Mouse (Mus musculus) midbrain, embryonic 16.5 days (tissue): ENCODE data around the gene Pbx1. TPM values are rescaled to one million over a fixed set of nuclear protein-coding genes. Genes with fewer than 3 reads are reported as not detected.
A peak's percentile ranks its signal among the peaks of the same experiment; 100 is the strongest.

Source experiments
- ATAC-seq: fragments of 200-750 bp; cut with Nextera tagmentation; 2 replicates; pipeline ENCODE4 v1.8.0; 2017; ENCODE audit warnings: moderate TSS enrichment
- H3K27ac ChIP-seq: fragments of 300-500 bp; sonication (generic); 2 replicates; pipeline ENCODE4 v1.5.1; 2014; ENCODE audit warnings: mild to moderate bottlenecking, low read length, mixed read lengths
- H3K27me3 ChIP-seq: fragments of 300-500 bp; sonication (generic); 2 replicates; pipeline ENCODE4 v1.6.1; 2014; ENCODE audit warnings: low read depth, low read length, mixed read lengths; ENCODE audit not compliant: control insufficient read depth, insufficient read depth
- H3K36me3 ChIP-seq: fragments of 300-500 bp; sonication (generic); 2 replicates; pipeline ENCODE4 v1.6.1; 2014; ENCODE audit warnings: mild to moderate bottlenecking, low read length, moderate library complexity, mixed read lengths; ENCODE audit not compliant: control insufficient read depth, insufficient read depth
- H3K4me1 ChIP-seq: fragments of 300-500 bp; sonication (generic); 2 replicates; pipeline ENCODE4 v1.6.1; 2014; ENCODE audit warnings: mild to moderate bottlenecking, low read length, mixed read lengths; ENCODE audit not compliant: control insufficient read depth, insufficient read depth
- H3K4me2 ChIP-seq: fragments of 300-500 bp; sonication (generic); 2 replicates; pipeline ENCODE4 v1.6.1; 2014; ENCODE audit warnings: mild to moderate bottlenecking, low read length, mixed read lengths
- H3K4me3 ChIP-seq: fragments of 300-500 bp; sonication (generic); 2 replicates; pipeline ENCODE4 v1.5.1; 2014; ENCODE audit warnings: low read depth, mild to moderate bottlenecking, low read length, moderate library complexity, mixed read lengths
- H3K9ac ChIP-seq: fragments of 300-500 bp; sonication (generic); 2 replicates; pipeline ENCODE4 v1.6.1; 2014; ENCODE audit warnings: low read depth, low read length, mixed read lengths
- H3K9me3 ChIP-seq: fragments of 300-500 bp; sonication (generic); replicated peaks from 2 replicates; pipeline ENCODE4 v1.6.1; 2014; ENCODE audit warnings: mild to moderate bottlenecking, low read length, mixed read lengths; ENCODE audit not compliant: control insufficient read depth, poor library complexity, severe bottlenecking
- WGBS: fragments of 180-500 bp; shearing (Covaris S2); extraction: QIAGEN DNeasy Blood & Tissue Kit; methylation state at CpG from one replicate; pipeline ENCODE4 v1.1.7; 2014; 5-methylcytosine and 5-hydroxymethylcytosine counted together
- polyA plus RNA-seq: library from polyadenylated mRNA; unstranded; fragments of >200 nt; fragmentation: Nextera tagmentation; extraction: Ambion mirVana; gene quantifications from 2 replicates; pipeline ENCODE4 v1.2.1, GENCODE M21; 2015

Pbx1 gene
- polyA plus RNA-seq, 1 experiment from 2014 or later: 71.8 TPM

GRCm38 (mm10) chr1:168233182-168233581, 198.9 kb downstream of the Pbx1 start:
- 95% methylated on average over 1 of the region's 1 CpGs for WGBS
- no peaks in the 10 kb centered on the region for H3K9me3 ChIP-seq
- no peak overlapping the region for H3K4me2 ChIP-seq
- no peak for ATAC-seq
- H3K4me1 ChIP-seq: peaks cover 20% of the 10 kb centered on the region
- H3K9ac ChIP-seq: no peak overlapping the region
- no peaks in the 10 kb centered on the region for H3K27me3 ChIP-seq
- H3K4me3 ChIP-seq: no peak overlapping the region
- no peak overlapping the region for H3K27ac ChIP-seq
- no peaks in the 10 kb centered on the region for H3K36me3 ChIP-seq

DNA sequence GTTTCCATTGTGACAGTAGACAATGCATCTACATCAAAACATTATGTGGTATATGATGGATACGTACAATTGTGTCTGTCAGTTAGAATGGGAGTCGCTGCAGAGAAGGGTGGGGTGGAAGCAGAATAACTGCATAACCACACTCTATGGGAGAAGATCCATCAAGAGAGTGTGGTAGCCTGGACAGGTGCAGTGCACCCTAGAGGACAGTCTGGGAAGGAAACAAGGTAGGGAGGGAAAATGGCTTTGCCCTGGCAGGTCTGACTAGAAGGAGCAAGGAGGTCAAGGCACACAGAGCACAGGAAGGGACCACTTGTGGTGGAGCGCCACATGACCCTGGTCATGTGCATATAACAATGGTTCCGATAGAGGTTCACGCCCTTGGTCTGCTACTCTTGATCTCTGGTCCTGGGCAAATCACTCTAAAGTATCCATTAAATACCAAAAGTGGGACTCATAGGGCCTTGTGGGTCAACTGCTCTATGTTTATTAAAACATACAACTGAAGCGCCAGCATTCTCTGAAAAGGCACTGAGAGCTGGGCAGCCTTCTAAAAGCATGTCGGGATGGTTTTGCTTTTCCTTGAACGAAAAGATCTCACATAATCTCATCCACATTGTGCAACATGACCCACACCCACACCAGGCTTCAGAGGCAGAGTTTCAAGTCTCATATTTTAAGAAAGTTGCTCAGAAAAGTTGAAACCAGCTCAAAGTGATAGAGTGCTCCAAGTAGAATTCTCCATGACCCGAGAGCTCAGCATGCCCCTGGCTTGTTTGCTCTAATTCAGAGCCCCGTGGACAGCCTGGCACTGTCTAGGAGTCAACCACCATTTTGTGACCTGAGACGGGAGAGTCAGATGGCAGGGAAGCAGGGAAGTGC, 200.3 kb downstream of the Pbx1 start:
- Histone ChIP-seq H3K9ac (no peak overlapping the region), H3K4me2 (no peak overlapping the region), H3K27me3 (no peaks in the 10 kb centered on the region), H3K4me3 (no peak overlapping the region), H3K36me3 (no peaks in the 10 kb centered on the region), H3K4me1 (peaks cover 20% of the 10 kb centered on the region), H3K9me3 (no peaks in the 10 kb centered on the region), H3K27ac (no peak overlapping the region)
- WGBS: 91% methylated on average over 11 of the region's 11 CpGs
- no peak for ATAC-seq

- no peak for ATAC-seq
- H3K27ac ChIP-seq: peak overlapping the region; percentile 26; the same call in 1 of the 2 replicates
- no peaks in the 10 kb centered on the region for H3K9me3 ChIP-seq
- no peaks in the 10 kb centered on the region for H3K27me3 ChIP-seq
- H3K4me3 ChIP-seq: no peak overlapping the region
- H3K4me2 ChIP-seq: no peak overlapping the region
- peaks cover 29% of the 10 kb centered on the region for H3K4me1 ChIP-seq
- no peaks in the 10 kb centered on the region for H3K36me3 ChIP-seq
- 26% methylated on average over 1 of the region's 1 CpGs for WGBS
- H3K9ac ChIP-seq: no peak overlapping the region
These were observed 201.2 kb downstream of the Pbx1 start for GRCm38 (mm10) chr1:168230858-168231257.

- Histone ChIP-seq H3K36me3 (no peaks in the 10 kb centered on the region), H3K9me3 (no peaks in the 10 kb centered on the region), H3K4me2 (no peak overlapping the region), H3K27me3 (no peaks in the 10 kb centered on the region), H3K4me3 (no peak overlapping the region), H3K4me1 (peaks cover 34% of the 10 kb centered on the region), H3K27ac (0 out of 2 replicates have a peak overlapping the region, but pooled peaks have one; percentile 21), H3K9ac (no peak overlapping the region)
- 62% methylated on average over 4 of the region's 4 CpGs for WGBS
- ATAC-seq: no peak
These were observed 201.9 kb downstream of the Pbx1 start for GRCm38 (mm10) chr1:168230134-168230533.

DNA sequence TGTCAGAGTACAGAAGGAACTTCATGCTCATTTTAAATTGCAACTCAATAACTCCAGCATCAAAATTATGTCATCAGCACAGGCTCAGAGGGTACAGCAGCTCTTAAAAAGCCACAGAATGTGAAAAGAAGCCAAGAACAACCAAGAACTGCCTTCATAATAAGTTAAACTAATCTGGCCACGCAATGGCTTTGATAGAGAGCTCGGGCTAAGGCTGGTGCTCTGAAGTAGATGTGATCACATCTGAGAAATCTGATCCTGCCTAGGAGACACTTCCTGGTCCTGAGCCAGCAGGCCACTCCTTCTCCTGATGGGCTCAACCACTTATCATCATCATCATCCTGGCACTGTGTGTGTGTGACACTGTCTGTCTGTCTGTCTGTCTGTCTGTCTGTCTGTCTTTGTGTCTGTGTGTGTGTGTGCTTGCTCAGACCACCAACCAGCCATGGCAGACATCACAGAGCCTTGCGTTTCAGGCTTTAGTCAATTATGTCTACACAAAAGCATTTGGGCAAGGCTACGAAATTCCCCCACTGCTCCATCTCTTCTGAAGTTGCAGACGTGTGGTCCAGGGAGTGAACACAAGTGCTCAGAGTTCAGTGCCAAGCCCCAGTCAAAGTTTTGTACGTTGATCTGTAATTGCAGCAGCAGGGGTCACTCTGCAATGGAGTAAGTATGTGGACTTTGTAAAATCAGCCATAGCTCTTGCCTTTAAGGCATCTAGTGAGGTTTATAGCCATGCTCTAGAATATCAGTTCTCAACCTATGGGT, 203.1 kb downstream of the Pbx1 start:
- H3K27me3 ChIP-seq: no peaks in the 10 kb centered on the region
- 76% methylated on average over 6 of the region's 6 CpGs for WGBS
- H3K4me2 ChIP-seq: no peak overlapping the region
- H3K4me1 ChIP-seq: peaks cover 37% of the 10 kb centered on the region
- no peaks in the 10 kb centered on the region for H3K36me3 ChIP-seq
- no peak overlapping the region for H3K4me3 ChIP-seq
- no peak overlapping the region for H3K9ac ChIP-seq
- no peak for ATAC-seq
- H3K9me3 ChIP-seq: no peaks in the 10 kb centered on the region
- no peak overlapping the region for H3K27ac ChIP-seq

- H3K4me1 ChIP-seq: peaks cover 47% of the 10 kb centered on the region
- no peak overlapping the region for H3K4me3 ChIP-seq
- no peaks in the 10 kb centered on the region for H3K27me3 ChIP-seq
- H3K27ac ChIP-seq: peak overlapping the region; percentile 64
- peak; percentile 74 for ATAC-seq
- H3K9ac ChIP-seq: no peak overlapping the region
- H3K36me3 ChIP-seq: no peaks in the 10 kb centered on the region
- H3K4me2 ChIP-seq: no peak overlapping the region
- 27% methylated on average over 6 of the region's 6 CpGs for WGBS
- no peaks in the 10 kb centered on the region for H3K9me3 ChIP-seq
These were observed 205.9 kb downstream of the Pbx1 start for GRCm38 (mm10) chr1:168226150-168226549.

DNA sequence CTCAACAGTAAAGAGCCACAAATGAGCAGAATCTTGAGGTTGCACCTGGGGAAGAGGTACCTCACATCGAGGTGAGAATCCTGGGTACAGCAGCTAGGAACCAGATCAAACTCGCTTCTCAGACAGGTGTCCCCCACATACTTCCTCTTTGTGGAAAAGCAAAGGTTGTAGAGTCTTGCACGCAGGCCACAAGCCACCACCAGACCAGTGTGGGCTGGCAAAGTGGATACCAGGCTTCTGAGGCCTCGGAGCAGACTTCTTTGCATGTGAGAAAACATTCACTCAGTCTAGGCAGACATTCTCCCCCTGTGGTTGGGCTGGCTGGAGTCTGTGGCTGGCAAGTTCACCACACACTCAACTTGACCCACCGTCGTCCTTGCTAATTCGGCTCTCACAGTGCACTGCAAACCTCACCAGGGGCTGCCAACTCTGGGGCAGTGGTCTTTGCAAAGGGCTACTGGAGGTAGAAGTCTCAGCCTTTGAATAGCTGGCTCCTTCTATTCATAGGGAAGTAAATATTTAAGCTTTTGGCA, 206.4 kb downstream of the Pbx1 start:
- Histone ChIP-seq H3K9me3 (no peaks in the 10 kb centered on the region), H3K4me2 (no peak overlapping the region), H3K27ac (peak overlapping the region; percentile 64), H3K27me3 (no peaks in the 10 kb centered on the region), H3K4me1 (peaks cover 47% of the 10 kb centered on the region), H3K9ac (no peak overlapping the region), H3K36me3 (no peaks in the 10 kb centered on the region), H3K4me3 (no peak overlapping the region)
- 79% methylated on average over 7 of the region's 7 CpGs for WGBS
- ATAC-seq: 0 out of 2 replicates have a peak, but pooled peaks have one; percentile 12

DNA sequence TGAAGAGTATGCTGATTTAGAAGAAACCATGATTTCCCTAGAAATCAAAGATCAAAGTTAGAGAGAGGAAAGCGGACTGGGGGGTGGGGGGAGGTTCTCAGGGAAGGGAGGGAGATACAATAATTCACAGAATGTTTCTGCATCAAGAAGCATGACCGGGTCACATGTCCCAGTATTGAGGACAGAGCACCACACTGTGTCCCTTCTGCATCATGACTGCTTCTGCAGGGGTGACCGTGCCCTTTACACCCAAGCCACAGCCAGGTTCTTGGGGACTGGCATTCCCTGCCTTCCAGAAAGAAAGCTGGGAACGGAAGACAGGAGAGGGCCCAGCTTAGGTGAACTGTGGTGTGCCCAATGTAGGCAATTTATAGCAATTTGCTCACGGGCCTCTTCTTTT, 207.9 kb downstream of the Pbx1 start:
- no peaks in the 10 kb centered on the region for H3K27me3 ChIP-seq
- no peaks in the 10 kb centered on the region for H3K36me3 ChIP-seq
- no peak overlapping the region for H3K27ac ChIP-seq
- ATAC-seq: no peak
- H3K4me1 ChIP-seq: peaks cover 50% of the 10 kb centered on the region
- H3K4me2 ChIP-seq: no peak overlapping the region
- no peak overlapping the region for H3K4me3 ChIP-seq
- WGBS: 88% methylated on average over 5 of the region's 5 CpGs
- H3K9me3 ChIP-seq: no peaks in the 10 kb centered on the region
- no peak overlapping the region for H3K9ac ChIP-seq

GRCm38 (mm10) chr1:168222794-168223193, 209.3 kb downstream of the Pbx1 start:
- Histone ChIP-seq H3K4me3 (no peak overlapping the region), H3K4me1 (peaks cover 51% of the 10 kb centered on the region)
- 93% methylated on average over 7 of the region's 7 CpGs for WGBS

More at GRCm38 (mm10) chr1:168222794-168223193, 209.3 kb downstream of the Pbx1 start:
- Histone ChIP-seq H3K36me3 (no peaks in the 10 kb centered on the region), H3K27me3 (no peaks in the 10 kb centered on the region), H3K4me2 (no peak overlapping the region), H3K9me3 (no peaks in the 10 kb centered on the region), H3K27ac (no peak overlapping the region), H3K9ac (no peak overlapping the region)
- no peak for ATAC-seq
